Mouse (Mus musculus): ENCODE measurements around the gene Slc19a1.

Gene Slc19a1

GRCm38 (mm10) chr10:77031768-77032375 is at the start of gene Slc19a1:
Slc19a1 (plus strand) TSS chr10:77032241.
- no peak for DNase-seq (ENCODE audit: low spot score)

- DNase-seq (ENCODE audit: low spot score) = no peak
Observed at GRCm38 (mm10) chr10:76988586-76988985, 43.5 kb upstream of the Slc19a1 start.

GRCm38 (mm10) chr10:76992456-76992855 is 39.6 kb upstream of the Slc19a1 start:
- no peak for DNase-seq (ENCODE audit: low spot score)

GRCm38 (mm10) chr10:76997759-76998513 is 34.1 kb upstream of the Slc19a1 start:
- DNase-seq (ENCODE audit: low spot score) = no peak

- peak; percentile 67 for DNase-seq (ENCODE audit: low spot score)
Observed at GRCm38 (mm10) chr10:77004936-77005335, 27.1 kb upstream of the Slc19a1 start.

GRCm38 (mm10) chr10:77007433-77008108 is 24.5 kb upstream of the Slc19a1 start:
- DNase-seq (ENCODE audit: low spot score) = peak; percentile 78

- peak; percentile 52 for DNase-seq (ENCODE audit: low spot score)
Observed at GRCm38 (mm10) chr10:77008109-77008561, 23.9 kb upstream of the Slc19a1 start.

- DNase-seq (ENCODE audit: low spot score) = no peak
Observed at GRCm38 (mm10) chr10:77008698-77009097, 23.3 kb upstream of the Slc19a1 start.

GRCm38 (mm10) chr10:77011681-77012080 is 20.4 kb upstream of the Slc19a1 start:
- no peak for DNase-seq (ENCODE audit: low spot score)

- no peak for DNase-seq (ENCODE audit: low spot score)
Observed at GRCm38 (mm10) chr10:77016080-77016479, 16.0 kb upstream of the Slc19a1 start.

GRCm38 (mm10) chr10:77016499-77016898 is 15.5 kb upstream of the Slc19a1 start:
- no peak for DNase-seq (ENCODE audit: low spot score)

GRCm38 (mm10) chr10:77017061-77017460 is 15.0 kb upstream of the Slc19a1 start:
- no peak for DNase-seq (ENCODE audit: low spot score)

- no peak for DNase-seq (ENCODE audit: low spot score)
Observed at GRCm38 (mm10) chr10:77017662-77018061, 14.4 kb upstream of the Slc19a1 start.

GRCm38 (mm10) chr10:77021399-77022052 is 10.5 kb upstream of the Slc19a1 start:
- DNase-seq (ENCODE audit: low spot score) = peak; percentile 93

- no peak for DNase-seq (ENCODE audit: low spot score)
Observed at GRCm38 (mm10) chr10:77022301-77023130, 9.5 kb upstream of the Slc19a1 start.

- DNase-seq (ENCODE audit: low spot score) = no peak
Observed at GRCm38 (mm10) chr10:77024231-77024630, 7.8 kb upstream of the Slc19a1 start.

GRCm38 (mm10) chr10:77026944-77027343 is 5.1 kb upstream of the Slc19a1 start:
- DNase-seq (ENCODE audit: low spot score) = no peak

- no peak for DNase-seq (ENCODE audit: low spot score)
Observed at GRCm38 (mm10) chr10:77028782-77029296, 3.2 kb upstream of the Slc19a1 start.

GRCm38 (mm10) chr10:77029761-77030160 is 2.3 kb upstream of the Slc19a1 start:
- no peak for DNase-seq (ENCODE audit: low spot score)

GRCm38 (mm10) chr10:77030666-77031065 is 1.4 kb upstream of the Slc19a1 start:
- DNase-seq (ENCODE audit: low spot score) = no peak
